Mouse (Mus musculus) thymus, postnatal 10 days (tissue): ENCODE measurements at regions not wholly inside any gene's neighbourhood (a gene's known extent, or its start where the extent isn't known, plus 50 kb on each side); places are given as distances from the start of the nearest gene placed in this dataset.

ENCODE experiments used
- DNase-seq, 2 experiments: peaks; one replicate each; pipeline ENCODE4 v3.0.0; 2021; ENCODE audit warnings: low spot score in 2 of 2

DNA sequence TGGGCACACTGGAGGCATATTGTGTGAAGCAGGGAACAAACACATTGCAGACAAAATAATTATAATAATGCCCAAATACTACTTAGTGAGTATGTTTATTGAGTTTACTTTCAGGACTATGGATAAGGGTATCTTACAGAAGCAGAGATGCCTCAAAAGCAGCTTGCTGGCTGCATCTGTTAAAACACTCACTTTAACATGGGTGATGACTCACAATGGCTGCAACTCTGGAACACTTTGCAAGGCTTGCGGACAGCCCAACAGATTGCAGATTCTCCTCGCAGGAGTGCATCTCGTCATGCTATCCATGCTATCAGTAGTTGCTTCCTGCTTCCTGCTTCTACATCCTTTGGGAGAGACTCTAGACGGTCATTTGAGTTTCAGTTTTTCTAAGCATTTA lies 373.2 kb upstream of the Arpp21 start:
- no peak for DNase-seq

DNA sequence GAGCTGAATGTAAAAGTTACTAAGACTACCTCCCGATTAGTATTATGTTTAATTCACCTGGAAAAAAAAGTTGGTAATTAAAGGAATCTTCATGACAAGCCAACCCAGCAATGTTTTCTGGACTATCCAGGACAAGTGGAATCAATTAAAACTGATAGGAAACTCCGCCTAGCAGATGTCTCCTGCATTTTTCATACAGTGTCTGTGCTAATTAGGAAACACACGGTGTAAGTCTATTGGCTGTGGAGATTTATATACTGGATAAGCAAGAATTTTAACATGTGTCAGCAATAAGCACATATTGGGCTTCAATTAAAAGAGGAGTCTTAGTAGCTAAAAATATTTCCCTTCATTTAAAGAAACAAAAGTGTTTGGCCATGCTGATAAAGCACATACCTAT lies 371.5 kb upstream of the Arpp21 start:
- DNase-seq, result no peak

DNA sequence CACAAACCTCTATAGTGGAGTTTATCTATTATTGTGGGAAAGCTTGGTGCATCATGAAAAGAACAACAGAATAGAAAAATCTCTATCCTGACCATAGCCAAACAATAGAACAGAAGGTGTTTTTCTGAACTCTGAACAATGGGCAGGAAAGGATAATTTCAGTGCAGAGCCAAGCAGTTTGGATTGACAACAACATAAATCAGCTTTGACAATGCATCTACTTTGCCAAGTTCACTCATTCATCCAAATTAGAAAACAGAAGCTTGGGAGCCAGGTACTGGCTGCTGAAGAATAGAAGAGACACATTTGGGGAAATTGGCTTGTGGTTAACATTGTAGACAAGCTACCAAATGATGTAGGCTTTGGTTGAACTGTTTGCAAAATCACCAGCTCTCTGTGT lies 360.0 kb upstream of the Arpp21 start:
- no peak for DNase-seq

DNA sequence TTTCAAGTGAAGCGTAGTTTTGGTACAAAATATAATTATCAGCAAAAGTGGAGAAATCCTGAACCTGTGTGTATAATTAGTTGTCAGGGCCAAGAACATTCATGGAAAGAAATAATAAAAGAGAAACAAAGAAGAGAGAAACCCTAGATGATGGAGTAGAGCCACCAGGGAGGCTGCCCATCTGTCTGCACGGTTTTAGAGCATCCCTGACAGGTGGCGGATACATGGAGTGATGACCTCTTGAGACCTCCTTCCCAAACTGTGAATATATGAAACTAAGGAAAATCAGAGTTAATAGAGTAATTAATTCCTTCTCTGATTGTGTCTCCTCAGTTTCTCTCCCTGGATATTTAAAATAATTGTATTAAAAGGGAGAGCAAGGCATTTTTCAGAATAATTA lies 354.5 kb upstream of the Arpp21 start:
- DNase-seq, result no peak

DNA sequence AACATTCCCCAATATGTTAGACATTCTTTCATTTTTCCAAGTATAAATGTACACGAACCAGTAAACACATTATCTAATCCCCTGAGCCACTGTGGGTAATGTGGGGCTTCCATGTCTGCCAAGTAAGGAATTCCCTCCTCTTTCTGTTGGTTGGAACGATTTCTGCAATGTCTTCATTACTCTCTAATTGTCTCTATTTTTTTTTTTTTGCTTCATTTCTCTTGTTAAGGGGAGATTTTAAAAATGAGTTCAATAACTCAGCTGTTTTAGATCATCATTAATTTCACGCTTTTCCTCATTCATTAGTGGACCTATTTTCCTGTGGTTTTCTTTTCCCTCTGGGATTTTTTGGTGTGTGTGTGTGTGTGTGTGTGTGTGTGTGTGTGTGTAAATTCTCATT lies 337.6 kb upstream of the Arpp21 start:
- no peak for DNase-seq

DNA sequence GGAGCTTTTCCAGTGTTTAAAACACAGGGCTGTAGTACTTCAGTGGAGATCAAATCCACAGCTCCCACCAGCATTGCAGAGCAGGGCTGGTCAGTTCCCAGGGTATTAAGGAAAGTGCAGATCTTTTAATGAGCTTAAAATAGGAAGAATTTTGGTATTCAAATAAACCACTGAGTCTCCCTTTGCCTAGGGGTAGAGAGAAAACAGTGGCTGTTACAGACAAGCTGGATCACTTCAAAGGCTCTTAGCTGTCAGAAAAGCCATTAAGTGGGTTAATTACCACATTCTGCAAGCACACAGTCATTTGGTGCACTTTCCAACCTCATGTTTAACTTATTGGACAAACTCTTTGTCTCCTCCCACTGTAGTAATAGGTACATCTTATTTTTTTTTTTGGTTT lies 325.6 kb upstream of the Arpp21 start:
- no peak for DNase-seq

DNA sequence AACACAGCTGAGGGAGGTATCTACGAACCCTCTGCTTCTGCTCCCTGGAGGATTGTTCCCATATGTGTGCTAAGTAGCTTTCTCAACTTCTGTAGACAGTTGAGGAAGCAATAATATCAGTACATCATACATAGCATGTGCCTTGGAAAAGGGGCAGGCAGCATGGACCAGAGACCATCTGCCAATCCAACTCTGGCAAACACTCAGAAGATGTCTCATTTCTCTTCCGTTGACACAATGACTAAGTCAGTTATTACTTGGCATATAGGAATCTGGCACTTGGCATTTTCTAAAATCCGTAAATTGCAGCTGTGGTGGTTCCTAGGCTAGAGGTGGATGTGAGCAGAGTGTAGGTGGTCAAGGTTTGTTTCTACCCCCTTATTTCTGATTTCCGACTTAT lies 324.5 kb upstream of the Arpp21 start:
- no peak for DNase-seq

DNA sequence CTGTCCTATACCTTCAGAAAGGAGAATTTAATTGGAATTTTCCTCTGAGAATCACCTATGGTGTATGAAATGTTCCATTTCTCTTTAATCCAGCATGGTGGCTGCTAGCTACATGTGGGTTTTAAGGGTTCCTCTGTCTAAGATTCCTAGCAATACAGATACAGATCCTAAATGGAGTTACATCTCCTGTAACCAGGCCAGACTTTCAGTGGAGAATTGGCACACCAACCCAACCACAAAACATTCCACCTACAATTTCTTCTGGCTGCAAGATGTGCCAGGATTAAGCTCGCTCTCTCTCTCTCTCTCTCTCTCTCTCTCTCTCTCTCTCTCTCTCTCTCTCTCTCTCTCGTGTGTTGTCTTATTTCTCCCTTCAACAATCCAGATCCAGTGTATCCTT lies 302.2 kb upstream of the Arpp21 start:
- no peak for DNase-seq

DNA sequence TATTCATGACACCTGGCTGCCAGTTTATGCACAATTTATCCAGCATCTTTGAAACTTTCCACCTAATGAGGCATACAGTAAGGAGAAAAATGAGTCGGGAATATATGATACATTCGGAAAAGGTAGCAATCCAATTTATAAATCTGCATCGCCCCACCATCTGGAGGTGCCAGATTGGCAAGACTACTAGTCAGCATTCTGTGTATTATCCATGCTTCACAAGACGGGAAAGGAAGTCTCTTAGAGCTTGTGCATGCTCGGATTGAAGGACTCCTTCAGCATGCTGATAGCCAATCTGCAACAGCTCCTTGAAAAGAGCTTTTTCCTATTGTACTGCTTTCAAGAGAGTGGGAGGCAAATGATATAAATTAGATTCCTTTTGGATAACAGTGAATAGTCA lies 289.6 kb upstream of the Arpp21 start:
- no peak for DNase-seq

DNA sequence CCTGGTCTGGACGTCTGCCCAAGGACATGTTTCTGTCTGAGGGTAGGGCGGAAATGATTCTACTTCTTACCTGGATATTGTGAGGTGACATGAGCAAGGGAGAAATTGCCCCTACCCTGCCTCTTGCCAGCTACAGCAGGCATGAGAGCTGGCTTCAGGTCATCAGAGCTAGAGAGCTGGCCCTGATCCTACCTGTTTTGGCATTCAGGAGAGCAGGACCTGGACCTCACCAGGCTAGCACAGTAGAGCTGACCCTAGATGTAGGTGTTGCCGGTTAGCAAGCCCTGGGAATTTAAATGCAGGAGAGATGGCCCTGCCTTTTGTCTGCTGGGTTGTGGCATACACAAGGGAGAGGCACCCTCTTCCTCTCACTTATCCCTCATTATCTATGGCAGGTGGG lies 287.5 kb upstream of the Arpp21 start:
- DNase-seq, result no peak

DNA sequence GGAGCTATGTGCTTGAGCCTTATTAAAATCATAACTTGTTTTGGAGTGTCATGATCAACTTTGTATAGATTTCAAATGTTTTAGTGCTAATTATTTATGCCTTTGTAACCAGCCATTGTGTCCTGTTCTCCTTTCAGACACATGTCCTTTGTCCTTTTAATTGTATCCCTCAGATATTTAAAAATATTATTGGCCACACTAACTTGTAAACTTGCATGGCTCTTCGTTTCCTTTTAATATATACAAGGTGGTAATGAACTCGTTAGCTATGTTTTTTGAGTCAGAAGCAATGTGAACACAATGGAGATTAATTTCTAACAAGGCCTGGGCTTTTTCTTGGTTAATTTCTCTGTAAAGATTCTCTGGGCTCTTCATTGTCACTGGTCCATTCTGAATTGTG lies 275.0 kb upstream of the Arpp21 start:
- no peak for DNase-seq

DNA sequence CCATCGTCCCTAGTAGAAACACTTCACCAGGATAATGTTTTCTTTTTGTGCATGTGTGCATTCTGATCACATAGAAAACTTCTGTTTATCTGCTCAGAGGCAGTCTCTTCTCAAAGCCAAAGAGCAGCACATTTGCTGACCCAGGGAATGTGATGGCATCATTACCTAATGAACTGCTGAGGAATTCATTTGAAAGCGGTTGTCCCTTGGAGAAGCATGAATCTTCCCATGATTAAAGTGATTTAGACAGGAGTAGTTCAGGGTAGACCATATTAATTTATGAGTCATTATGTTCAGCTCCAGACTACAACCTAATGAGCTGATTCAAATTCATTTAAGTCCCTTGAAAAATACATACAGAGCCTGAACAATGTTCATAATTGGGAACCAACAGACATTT lies 271.1 kb upstream of the Arpp21 start:
- DNase-seq, result no peak

DNA sequence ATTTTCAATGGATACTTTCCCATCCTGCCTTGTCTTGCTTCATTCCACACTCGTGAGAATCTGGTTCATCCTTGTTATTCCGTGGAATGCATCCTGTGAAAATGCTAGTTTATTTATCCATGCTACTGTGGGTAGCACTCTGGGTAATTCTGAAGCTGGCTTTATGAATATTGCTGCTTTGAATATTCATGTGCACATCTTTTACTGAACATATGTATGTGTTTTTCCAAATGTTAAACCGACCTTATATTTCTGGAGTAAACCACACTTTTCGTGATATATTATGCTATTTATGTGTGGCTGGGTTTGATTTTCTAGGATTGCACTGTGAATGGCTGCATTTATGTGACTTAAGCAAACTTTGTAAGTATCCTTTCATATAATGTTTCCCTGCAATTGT lies 262.9 kb upstream of the Arpp21 start:
- no peak for DNase-seq

DNA sequence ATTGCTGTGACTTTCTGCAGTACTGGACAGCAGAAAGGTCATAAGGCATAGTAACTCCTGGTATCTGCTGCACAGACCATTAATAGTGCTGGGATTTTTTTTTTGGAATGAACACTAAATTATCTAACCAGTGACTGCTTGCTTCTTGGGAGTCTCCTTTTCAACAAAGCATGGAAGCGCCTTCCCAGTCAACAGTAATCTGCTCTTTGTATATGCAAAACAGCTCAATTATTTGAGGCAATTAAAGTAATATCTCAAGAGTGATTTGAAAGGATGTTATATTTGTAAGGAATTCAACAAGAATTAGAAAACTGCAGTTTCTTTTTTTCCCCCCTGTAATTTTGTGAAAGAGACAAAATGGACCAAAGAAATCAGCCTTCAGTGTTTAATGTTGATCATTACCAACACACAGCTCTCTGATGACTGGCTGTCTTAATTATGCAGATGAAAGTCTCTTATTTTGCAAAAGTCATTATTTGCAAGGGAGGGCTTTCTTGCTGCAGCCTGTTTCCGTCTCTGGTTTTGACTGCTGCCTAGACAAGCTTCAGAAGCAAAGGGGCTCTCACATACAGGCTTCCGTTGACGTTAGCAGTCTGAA lies 260.3 kb upstream of the Arpp21 start:
- no peak for DNase-seq

DNA sequence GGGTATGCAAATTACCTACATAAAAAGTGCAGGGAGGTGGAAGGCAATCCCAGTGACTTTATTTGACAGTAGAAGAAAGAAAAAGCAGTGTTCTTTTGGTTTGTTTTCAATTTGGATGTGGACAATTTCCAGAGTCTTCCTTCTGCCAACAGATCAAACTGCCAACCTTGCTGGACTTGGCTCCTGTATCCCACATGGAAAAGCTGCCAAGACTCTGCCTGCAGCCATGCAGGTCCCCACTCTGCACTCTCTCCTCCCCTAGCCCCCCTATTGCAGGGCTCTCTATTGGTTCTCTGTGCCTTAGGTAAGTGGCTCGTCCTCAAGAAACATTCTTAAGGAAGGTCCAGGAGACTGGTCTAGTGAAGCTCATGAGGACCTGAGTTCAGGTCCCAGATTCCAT lies 255.2 kb upstream of the Arpp21 start:
- DNase-seq, result no peak

DNA sequence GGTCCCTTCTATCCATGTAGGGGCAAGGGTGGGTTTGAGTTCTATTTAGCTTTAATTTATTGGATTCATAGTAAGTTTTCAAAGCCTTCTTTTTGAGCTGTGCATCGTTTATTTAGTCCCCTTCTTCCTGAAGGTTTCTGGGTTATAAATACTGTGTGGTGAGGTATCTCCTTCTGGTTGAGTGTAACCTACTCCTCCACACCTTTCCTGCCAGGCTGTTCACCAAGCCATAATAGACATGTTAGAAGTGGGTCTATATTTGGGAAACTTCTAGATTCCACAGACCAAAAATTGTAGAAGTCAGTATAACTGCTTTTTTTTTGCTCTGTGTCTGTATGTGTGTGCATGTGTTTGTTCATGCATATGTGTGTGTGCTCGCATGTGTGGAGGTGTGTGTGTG lies 240.9 kb upstream of the Arpp21 start:
- no peak for DNase-seq

DNA sequence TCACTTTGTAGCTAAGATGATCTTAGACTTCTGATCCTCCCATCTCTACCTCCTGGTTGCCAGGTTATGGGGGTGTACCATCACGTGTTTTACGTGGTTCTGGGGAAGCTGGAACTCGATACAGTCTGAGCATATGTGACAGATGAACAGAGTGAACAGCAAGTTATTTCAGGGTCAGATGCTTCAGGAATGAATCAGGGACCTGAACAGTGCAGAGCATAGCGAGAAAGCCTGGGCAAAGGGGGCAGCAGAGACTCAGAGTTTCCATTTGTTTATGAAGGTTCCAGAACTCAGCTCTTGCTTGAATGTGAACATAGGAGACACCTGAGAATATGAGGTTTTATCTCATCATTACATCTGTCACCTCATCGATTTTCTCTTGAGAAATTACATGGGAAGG lies 221.9 kb upstream of the Arpp21 start:
- DNase-seq, result no peak

DNA sequence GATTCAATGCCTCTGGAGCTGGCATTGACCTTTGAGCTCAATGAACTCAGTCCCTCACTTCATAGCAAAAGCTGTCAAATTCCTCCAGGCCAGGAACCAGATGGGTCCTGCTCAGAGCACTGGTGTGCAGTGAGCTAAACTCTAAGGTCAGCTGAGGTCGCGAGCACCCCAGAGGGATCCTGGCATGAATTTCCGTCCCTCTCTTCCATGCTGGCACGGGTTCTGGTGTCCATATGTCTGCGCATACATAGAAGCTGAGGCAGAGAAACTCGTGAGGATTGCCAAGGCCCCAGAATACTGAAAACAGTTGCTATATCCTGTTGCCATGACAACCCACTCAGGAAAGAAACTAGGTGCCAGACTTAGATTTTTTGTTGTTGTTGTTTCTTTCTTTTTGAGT lies 219.0 kb upstream of the Arpp21 start:
- no peak for DNase-seq

DNA sequence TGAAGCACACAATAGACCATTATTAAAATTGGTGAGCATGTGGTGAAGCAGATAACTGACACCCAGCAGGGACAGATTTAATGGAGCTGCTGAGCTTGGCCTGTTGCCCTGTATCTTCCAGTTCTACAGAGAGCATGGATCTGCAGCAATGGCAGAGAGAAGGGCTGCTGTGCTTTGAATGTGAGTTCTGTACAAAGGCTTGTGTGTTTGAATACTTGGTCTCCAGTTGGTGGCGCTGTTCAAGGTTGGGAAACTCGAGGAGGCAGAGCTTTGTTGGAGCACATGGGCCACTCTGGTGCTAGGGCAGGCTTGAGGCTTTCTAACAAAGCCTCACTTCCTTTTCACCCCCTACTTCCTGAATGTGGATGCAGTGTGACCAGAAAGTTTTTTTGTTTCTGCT lies 211.8 kb upstream of the Arpp21 start:
- DNase-seq, result peak in 1 of 2 experiments; percentile 19

DNA sequence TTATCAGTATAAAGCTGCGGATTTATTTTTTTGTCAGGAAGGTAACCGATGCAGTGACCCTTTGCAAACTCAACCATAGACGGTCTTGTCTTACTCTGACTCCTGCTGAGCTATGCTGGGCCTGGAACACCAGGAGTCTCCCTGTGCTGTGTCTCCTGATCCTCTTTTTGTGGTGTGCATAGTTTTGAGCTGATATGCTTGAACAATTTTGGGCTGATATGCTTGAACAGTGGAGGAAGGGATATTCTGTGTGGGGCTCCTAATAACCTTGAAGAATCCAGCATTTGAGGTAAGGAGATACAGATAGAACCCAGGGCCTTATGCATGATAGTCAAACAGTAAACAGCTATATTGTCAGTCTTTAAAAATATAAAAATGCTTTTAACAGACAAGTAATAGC lies 211.2 kb upstream of the Arpp21 start:
- DNase-seq, result no peak

DNA sequence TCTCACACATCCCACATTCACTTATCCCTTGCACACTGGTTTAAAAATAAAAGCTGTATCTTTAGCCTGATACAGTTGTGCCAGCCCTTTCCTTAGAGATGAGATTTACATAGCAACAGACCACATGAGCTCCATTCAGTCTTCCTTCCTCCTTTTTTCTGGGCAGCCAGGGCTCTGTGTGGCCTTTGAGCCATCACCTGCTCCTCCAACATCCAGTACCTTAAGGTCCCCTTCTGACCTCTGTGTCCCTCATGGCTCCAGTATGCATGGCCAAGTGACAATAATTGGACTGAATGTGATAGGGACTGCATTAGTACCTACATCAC lies 210.3 kb upstream of the Arpp21 start:
- no peak for DNase-seq

DNA sequence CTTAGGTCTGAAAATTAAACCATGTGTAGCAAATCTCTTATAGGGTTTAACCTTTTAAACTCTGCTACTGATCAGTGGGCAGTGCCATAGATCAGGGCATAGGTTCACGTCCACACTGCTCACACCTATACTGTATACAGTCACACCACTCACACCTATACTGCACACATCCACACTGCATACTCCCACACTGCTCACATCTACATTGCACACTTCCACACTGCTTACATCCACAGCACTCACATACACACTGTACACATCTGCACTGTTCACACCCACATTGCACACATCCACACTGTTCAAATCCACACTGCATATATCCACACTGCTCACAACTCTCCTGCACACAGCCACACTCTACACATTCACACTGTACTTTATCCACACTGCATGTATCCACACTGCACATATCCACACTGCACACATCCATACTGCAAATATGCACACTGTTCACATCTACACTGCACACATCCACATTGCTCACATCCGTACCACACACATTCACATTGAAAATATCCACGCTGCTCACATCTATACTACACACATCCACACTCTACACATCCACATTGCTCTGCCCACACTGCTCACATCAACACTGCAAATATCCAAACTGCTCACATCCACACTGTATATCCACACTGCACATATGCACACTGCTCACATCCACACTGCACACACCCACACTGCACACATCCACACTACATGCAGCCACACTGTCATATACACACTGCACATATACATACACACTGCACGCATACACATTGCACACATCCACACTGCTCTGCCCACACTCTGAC lies 209.7 kb upstream of the Arpp21 start:
- DNase-seq, result no peak

DNA sequence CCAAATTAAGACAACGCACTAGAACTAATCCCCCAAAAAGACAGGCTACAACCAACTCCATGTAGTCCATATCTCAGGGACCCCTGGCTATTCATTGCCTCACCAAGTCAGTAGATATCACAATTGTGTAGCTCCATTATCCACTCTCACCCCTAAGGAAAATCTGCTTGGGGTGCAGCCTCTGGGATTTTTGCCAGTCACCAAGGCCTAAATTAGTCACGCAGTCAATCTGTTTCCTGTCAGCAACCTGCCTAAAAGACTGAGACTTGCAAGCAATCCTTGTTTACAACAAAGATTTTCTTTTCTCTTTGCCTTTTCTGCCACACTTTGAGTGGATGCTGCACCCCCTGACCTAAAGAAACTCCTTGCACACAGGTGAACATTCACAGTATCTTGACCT lies 208.5 kb upstream of the Arpp21 start:
- DNase-seq, result no peak

DNA sequence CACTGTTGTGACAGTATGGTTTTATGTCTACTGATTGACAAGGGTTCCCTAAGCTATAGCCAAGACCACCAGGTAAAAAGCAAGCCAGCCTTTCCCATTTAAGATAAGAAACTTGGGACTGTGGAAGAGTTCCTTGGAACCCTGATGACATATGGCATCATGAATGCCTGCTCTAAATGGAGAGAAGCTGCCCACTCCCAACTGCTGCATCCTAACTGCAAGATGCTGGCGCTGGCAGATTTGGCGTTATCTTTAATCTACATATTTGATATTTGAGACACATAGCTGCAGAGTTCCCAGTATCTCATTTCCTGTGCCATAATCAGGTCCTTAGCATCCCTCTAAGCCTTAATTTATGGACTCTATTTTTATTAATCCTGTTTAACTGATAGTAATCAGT lies 200.4 kb upstream of the Arpp21 start:
- no peak for DNase-seq
